Mouse (Mus musculus) cortical plate, adult 2 months (tissue): ENCODE results near the gene Phka2.

Experiments used
- CTCF ChIP-seq: fragments of 200-500 bp; IDR thresholded peaks from 2 replicates; pipeline ENCODE4 v1.5.1; 2011; ENCODE audit warnings: mild to moderate bottlenecking, control low read depth, low read length; ENCODE audit not compliant: insufficient read depth; ENCODE audit errors: extremely low read depth
- POLR2A ChIP-seq: fragments of 200-500 bp; IDR thresholded peaks from 2 replicates; pipeline ENCODE4 v1.6.1; 2011; ENCODE audit warnings: mild to moderate bottlenecking, low read length, control low read depth; ENCODE audit not compliant: insufficient read depth; ENCODE audit errors: extremely low read depth

- TF ChIP-seq CTCF (no peak), POLR2A (no peak)
Measured at GRCm38 (mm10) chrX:160510197-160510596, 8.2 kb downstream of the Phka2 start.
